Mouse (Mus musculus): Measurements from ENCODE around the gene Dgat2. TPM values are rescaled to one million over a fixed set of nuclear protein-coding genes. Genes with fewer than 3 reads are reported as not detected.

Gene Dgat2
- polyA plus RNA-seq, 1 experiment from 2014 or later = 18.5 TPM

- no peak overlapping the region for H3K4me3 ChIP-seq (replicated peaks; ENCODE audit: low read length)
- no peak overlapping the region for H3K27ac ChIP-seq (ENCODE audit: low read length)
- H3K36me3 ChIP-seq (ENCODE audit: control insufficient read depth, insufficient read depth) = no peaks in the 10 kb centered on the region
- no peak overlapping the region for H3K9ac ChIP-seq (replicated peaks; ENCODE audit: low read depth, low read length)
- H3K27me3 ChIP-seq (replicated peaks; ENCODE audit: control insufficient read depth, insufficient read depth, low read length) = no peaks in the 10 kb centered on the region
- no peak for ATAC-seq
- no peak overlapping the region for H3K4me2 ChIP-seq (ENCODE audit: low read length)
- no peaks in the 10 kb centered on the region for H3K4me1 ChIP-seq (replicated peaks; ENCODE audit: control insufficient read depth, insufficient read depth, low read length)
- no peaks in the 10 kb centered on the region for H3K9me3 ChIP-seq (ENCODE audit: control insufficient read depth, low read length)
- WGBS = 88% methylated on average over 9 of the region's 9 CpGs
Observed at GRCm38 (mm10) chr7:99199451-99200175, 17.1 kb upstream of the Dgat2 start.

GRCm38 (mm10) chr7:99198811-99199210 is 16.3 kb upstream of the Dgat2 start:
- no peaks in the 10 kb centered on the region for H3K4me1 ChIP-seq (replicated peaks; ENCODE audit: control insufficient read depth, insufficient read depth, low read length)

GRCm38 (mm10) chr7:99194511-99194910 is 12.0 kb upstream of the Dgat2 start:
- Histone ChIP-seq H3K27me3 (replicated peaks; ENCODE audit: control insufficient read depth, insufficient read depth, low read length) (no peaks in the 10 kb centered on the region), H3K36me3 (ENCODE audit: control insufficient read depth, insufficient read depth) (no peaks in the 10 kb centered on the region), H3K27ac (ENCODE audit: low read length) (no peak overlapping the region), H3K4me2 (ENCODE audit: low read length) (no peak overlapping the region), H3K4me1 (replicated peaks; ENCODE audit: control insufficient read depth, insufficient read depth, low read length) (no peaks in the 10 kb centered on the region), H3K9ac (replicated peaks; ENCODE audit: low read depth, low read length) (no peak overlapping the region), H3K4me3 (replicated peaks; ENCODE audit: low read length) (no peak overlapping the region), H3K9me3 (ENCODE audit: control insufficient read depth, low read length) (no peaks in the 10 kb centered on the region)
- ATAC-seq = no peak
- 50% methylated on average over 2 of the region's 2 CpGs for WGBS

More at GRCm38 (mm10) chr7:99198811-99199210, 16.3 kb upstream of the Dgat2 start:
- Histone ChIP-seq H3K36me3 (ENCODE audit: control insufficient read depth, insufficient read depth) (no peaks in the 10 kb centered on the region), H3K4me3 (replicated peaks; ENCODE audit: low read length) (no peak overlapping the region), H3K9ac (replicated peaks; ENCODE audit: low read depth, low read length) (no peak overlapping the region), H3K4me2 (ENCODE audit: low read length) (no peak overlapping the region), H3K27me3 (replicated peaks; ENCODE audit: control insufficient read depth, insufficient read depth, low read length) (no peaks in the 10 kb centered on the region), H3K27ac (ENCODE audit: low read length) (no peak overlapping the region), H3K9me3 (ENCODE audit: control insufficient read depth, low read length) (no peaks in the 10 kb centered on the region)
- whole genome bisulfite sequencing = 93% methylated on average over 2 of the region's 2 CpGs
- ATAC-seq = no peak

GRCm38 (mm10) chr7:99193926-99194325 is 11.4 kb upstream of the Dgat2 start:
- WGBS = 90% methylated on average over 4 of the region's 4 CpGs
- no peaks in the 10 kb centered on the region for H3K4me1 ChIP-seq (replicated peaks; ENCODE audit: control insufficient read depth, insufficient read depth, low read length)
- ATAC-seq = no peak
- H3K27ac ChIP-seq (ENCODE audit: low read length) = no peak overlapping the region
- H3K9me3 ChIP-seq (ENCODE audit: control insufficient read depth, low read length) = no peaks in the 10 kb centered on the region
- H3K4me2 ChIP-seq (ENCODE audit: low read length) = no peak overlapping the region
- H3K9ac ChIP-seq (replicated peaks; ENCODE audit: low read depth, low read length) = no peak overlapping the region
- H3K27me3 ChIP-seq (replicated peaks; ENCODE audit: control insufficient read depth, insufficient read depth, low read length) = no peaks in the 10 kb centered on the region
- no peak overlapping the region for H3K4me3 ChIP-seq (replicated peaks; ENCODE audit: low read length)
- no peaks in the 10 kb centered on the region for H3K36me3 ChIP-seq (ENCODE audit: control insufficient read depth, insufficient read depth)

- no peaks in the 10 kb centered on the region for H3K9me3 ChIP-seq (ENCODE audit: control insufficient read depth, low read length)
Observed at GRCm38 (mm10) chr7:99191411-99191810, 8.9 kb upstream of the Dgat2 start.

GRCm38 (mm10) chr7:99189885-99190284 is 7.4 kb upstream of the Dgat2 start:
- WGBS = 78% methylated on average over 5 of the region's 5 CpGs
- H3K9ac ChIP-seq (replicated peaks; ENCODE audit: low read depth, low read length) = no peak overlapping the region
- H3K27me3 ChIP-seq (replicated peaks; ENCODE audit: control insufficient read depth, insufficient read depth, low read length) = no peaks in the 10 kb centered on the region
- no peak overlapping the region for H3K4me2 ChIP-seq (ENCODE audit: low read length)
- no peak for ATAC-seq
- no peaks in the 10 kb centered on the region for H3K9me3 ChIP-seq (ENCODE audit: control insufficient read depth, low read length)
- no peaks in the 10 kb centered on the region for H3K36me3 ChIP-seq (ENCODE audit: control insufficient read depth, insufficient read depth)
- H3K27ac ChIP-seq (ENCODE audit: low read length) = no peak overlapping the region
- no peaks in the 10 kb centered on the region for H3K4me1 ChIP-seq (replicated peaks; ENCODE audit: control insufficient read depth, insufficient read depth, low read length)
- H3K4me3 ChIP-seq (replicated peaks; ENCODE audit: low read length) = no peak overlapping the region

More at GRCm38 (mm10) chr7:99191411-99191810, 8.9 kb upstream of the Dgat2 start:
- Histone ChIP-seq H3K4me1 (replicated peaks; ENCODE audit: control insufficient read depth, insufficient read depth, low read length) (no peaks in the 10 kb centered on the region), H3K36me3 (ENCODE audit: control insufficient read depth, insufficient read depth) (no peaks in the 10 kb centered on the region), H3K27ac (ENCODE audit: low read length) (no peak overlapping the region), H3K27me3 (replicated peaks; ENCODE audit: control insufficient read depth, insufficient read depth, low read length) (no peaks in the 10 kb centered on the region), H3K4me3 (replicated peaks; ENCODE audit: low read length) (no peak overlapping the region), H3K9ac (replicated peaks; ENCODE audit: low read depth, low read length) (no peak overlapping the region), H3K4me2 (ENCODE audit: low read length) (no peak overlapping the region)
- no peak for ATAC-seq

GRCm38 (mm10) chr7:99188630-99189029 is 6.1 kb upstream of the Dgat2 start:
- H3K27ac ChIP-seq (ENCODE audit: low read length) = no peak overlapping the region
- H3K4me1 ChIP-seq (replicated peaks; ENCODE audit: control insufficient read depth, insufficient read depth, low read length) = no peaks in the 10 kb centered on the region
- no peak for ATAC-seq
- H3K4me3 ChIP-seq (replicated peaks; ENCODE audit: low read length) = no peak overlapping the region
- H3K36me3 ChIP-seq (ENCODE audit: control insufficient read depth, insufficient read depth) = no peaks in the 10 kb centered on the region
- 79% methylated on average over 6 of the region's 6 CpGs for WGBS
- H3K9me3 ChIP-seq (ENCODE audit: control insufficient read depth, low read length) = no peaks in the 10 kb centered on the region
- H3K4me2 ChIP-seq (ENCODE audit: low read length) = no peak overlapping the region
- H3K27me3 ChIP-seq (replicated peaks; ENCODE audit: control insufficient read depth, insufficient read depth, low read length) = no peaks in the 10 kb centered on the region
- no peak overlapping the region for H3K9ac ChIP-seq (replicated peaks; ENCODE audit: low read depth, low read length)

GRCm38 (mm10) chr7:99187451-99187850 is 4.9 kb upstream of the Dgat2 start:
- no peak for ATAC-seq
- Histone ChIP-seq H3K9me3 (ENCODE audit: control insufficient read depth, low read length) (no peaks in the 10 kb centered on the region), H3K36me3 (ENCODE audit: control insufficient read depth, insufficient read depth) (no peaks in the 10 kb centered on the region), H3K27me3 (replicated peaks; ENCODE audit: control insufficient read depth, insufficient read depth, low read length) (no peaks in the 10 kb centered on the region), H3K4me1 (replicated peaks; ENCODE audit: control insufficient read depth, insufficient read depth, low read length) (peaks cover 7% of the 10 kb centered on the region; the same call in 1 of the 2 replicates), H3K9ac (replicated peaks; ENCODE audit: low read depth, low read length) (no peak overlapping the region), H3K4me2 (ENCODE audit: low read length) (no peak overlapping the region), H3K4me3 (replicated peaks; ENCODE audit: low read length) (no peak overlapping the region), H3K27ac (ENCODE audit: low read length) (no peak overlapping the region)
- WGBS = 78% methylated on average over 5 of the region's 5 CpGs

GRCm38 (mm10) chr7:99185405-99185804 is 2.9 kb upstream of the Dgat2 start:
- Histone ChIP-seq H3K27ac (ENCODE audit: low read length) (no peak overlapping the region), H3K4me3 (replicated peaks; ENCODE audit: low read length) (no peak overlapping the region), H3K4me1 (replicated peaks; ENCODE audit: control insufficient read depth, insufficient read depth, low read length) (peaks cover 10% of the 10 kb centered on the region), H3K36me3 (ENCODE audit: control insufficient read depth, insufficient read depth) (no peaks in the 10 kb centered on the region), H3K9me3 (ENCODE audit: control insufficient read depth, low read length) (no peaks in the 10 kb centered on the region), H3K9ac (replicated peaks; ENCODE audit: low read depth, low read length) (no peak overlapping the region), H3K4me2 (ENCODE audit: low read length) (no peak overlapping the region), H3K27me3 (replicated peaks; ENCODE audit: control insufficient read depth, insufficient read depth, low read length) (no peaks in the 10 kb centered on the region)
- ATAC-seq = no peak
- 86% methylated on average over 3 of the region's 3 CpGs for WGBS

GRCm38 (mm10) chr7:99183751-99184150 is 1.2 kb upstream of the Dgat2 start:
- WGBS = 69% methylated on average over 6 of the region's 6 CpGs
- H3K9me3 ChIP-seq (ENCODE audit: control insufficient read depth, low read length) = no peaks in the 10 kb centered on the region
- H3K4me1 ChIP-seq (replicated peaks; ENCODE audit: control insufficient read depth, insufficient read depth, low read length) = peaks cover 10% of the 10 kb centered on the region
- H3K36me3 ChIP-seq (ENCODE audit: control insufficient read depth, insufficient read depth) = no peaks in the 10 kb centered on the region
- ATAC-seq = no peak
- no peak overlapping the region for H3K27ac ChIP-seq (ENCODE audit: low read length)
- H3K4me3 ChIP-seq (replicated peaks; ENCODE audit: low read length) = no peak overlapping the region
- no peak overlapping the region for H3K9ac ChIP-seq (replicated peaks; ENCODE audit: low read depth, low read length)
- no peak overlapping the region for H3K4me2 ChIP-seq (ENCODE audit: low read length)
- no peaks in the 10 kb centered on the region for H3K27me3 ChIP-seq (replicated peaks; ENCODE audit: control insufficient read depth, insufficient read depth, low read length)

Data from forebrain, embryonic 16.5 days (tissue).